Mouse (Mus musculus) B cell, adult 2 months (primary cell): ENCODE measurements around the gene Slco4a1.

Experiments used
- DNase-seq, 2 experiments: peaks; one replicate each; pipeline ENCODE4 v3.0.0; 2022

The Slco4a1 gene

GRCm38 (mm10) chr2:180508455-180509115, 52.5 kb downstream of the Slco4a1 start:
- DNase-seq, result no peak

- no peak for DNase-seq
Measured at GRCm38 (mm10) chr2:180510867-180511266, 54.8 kb downstream of the Slco4a1 start.

GRCm38 (mm10) chr2:180511875-180512661, 56.0 kb downstream of the Slco4a1 start:
- DNase-seq, result no peak

- no peak for DNase-seq
Measured at GRCm38 (mm10) chr2:180513019-180513418, 57.0 kb downstream of the Slco4a1 start.

GRCm38 (mm10) chr2:180513835-180514234, 57.8 kb downstream of the Slco4a1 start:
- no peak for DNase-seq

GRCm38 (mm10) chr2:180521437-180522221, 65.6 kb downstream of the Slco4a1 start:
- DNase-seq, result no peak

- no peak for DNase-seq
Measured at GRCm38 (mm10) chr2:180522825-180523224, 66.8 kb downstream of the Slco4a1 start.
